Mouse (Mus musculus) thymus, postnatal 10 days (tissue): ENCODE data around the gene Hmgn1.
A peak's percentile ranks its signal among the peaks of the same experiment; 100 is the strongest.
"Not testable (repeated sequence)": the region's sequence is repeated elsewhere in the genome, so short reads cannot be mapped to it uniquely, and the experiment has no call there.

ENCODE experiments used
- DNase-seq, 2 experiments: peaks; one replicate each; pipeline ENCODE4 v3.0.0; 2021; ENCODE audit warnings: low spot score in 2 of 2

Hmgn1 gene

DNA sequence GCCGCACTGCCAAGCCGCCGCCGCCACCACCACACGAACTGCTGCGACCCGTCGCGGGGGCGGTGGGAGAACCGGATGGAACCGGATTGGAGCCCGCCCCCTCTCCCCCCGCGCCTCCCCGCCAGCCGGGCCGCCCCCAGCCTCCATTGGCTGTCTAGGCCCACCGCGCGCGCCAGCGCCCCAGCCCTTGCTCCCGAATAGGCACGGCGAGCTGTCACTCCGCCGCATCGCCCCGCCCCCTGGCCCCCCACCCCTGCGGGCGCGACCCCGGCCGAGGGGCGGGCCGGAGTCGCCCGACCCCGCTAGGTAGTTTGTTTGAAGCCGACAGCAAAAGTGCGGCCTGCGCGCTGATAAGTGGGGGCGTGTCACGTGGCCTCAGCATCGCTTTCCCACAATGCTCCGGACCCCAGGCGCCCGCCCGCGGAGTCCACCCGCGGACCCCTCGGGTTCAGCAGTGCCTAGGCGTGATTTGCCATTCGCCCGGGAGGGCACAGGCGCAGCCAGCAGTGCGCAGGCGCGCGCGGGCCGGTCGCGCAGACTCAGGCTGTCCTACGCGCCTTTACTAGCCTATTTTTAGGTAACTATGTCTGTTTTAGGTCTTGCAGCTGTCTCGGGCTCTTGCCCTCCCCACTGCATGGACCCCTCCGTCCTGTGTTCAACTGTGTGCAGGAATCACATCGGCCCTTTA lies at the start of gene Hmgn1:
Gene Hmgn1 (minus strand): TSS at position 73 of the 688 bp plus-strand sequence.
- DNase-seq, result peak; percentile 93 to 94

DNA sequence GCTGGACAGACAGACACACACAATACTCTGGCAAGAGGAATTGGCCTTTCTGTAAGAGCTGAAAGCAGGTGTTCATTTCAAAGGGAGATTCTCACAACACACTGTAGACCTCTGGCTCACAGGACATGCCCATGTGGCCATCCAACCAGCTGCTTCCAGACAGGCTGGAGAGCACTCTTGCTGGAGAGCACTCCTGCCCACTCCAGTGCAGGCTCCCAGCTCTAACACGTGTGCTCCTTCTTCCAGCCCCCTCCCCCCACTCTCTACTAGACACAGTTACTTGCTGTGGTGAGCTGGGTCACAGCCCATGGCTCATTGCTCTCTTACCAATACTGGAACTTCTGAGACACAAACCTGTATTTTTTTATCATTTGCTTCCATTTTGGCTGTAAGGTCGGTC lies 47.9 kb upstream of the Hmgn1 start:
- DNase-seq, result no peak

DNA sequence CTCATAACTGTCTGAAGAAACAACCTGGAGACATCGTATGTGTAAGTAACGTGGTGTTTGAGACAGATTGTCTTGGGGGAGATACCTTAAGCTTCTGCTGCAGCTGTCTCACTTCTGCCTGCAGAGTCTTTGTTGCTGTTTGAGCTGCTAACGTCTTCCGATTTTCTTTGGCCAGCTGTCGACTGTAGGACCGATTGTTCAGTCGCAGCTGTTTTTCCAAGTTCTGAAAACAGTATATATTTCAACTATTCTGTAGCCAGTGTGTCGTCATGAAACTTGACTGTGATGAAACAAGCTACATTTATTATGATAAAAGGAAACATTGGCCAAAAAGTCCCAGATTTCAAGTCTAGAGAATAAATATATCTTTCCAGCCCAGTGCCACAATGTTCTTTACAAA lies 46.1 kb upstream of the Hmgn1 start:
- no peak for DNase-seq

DNA sequence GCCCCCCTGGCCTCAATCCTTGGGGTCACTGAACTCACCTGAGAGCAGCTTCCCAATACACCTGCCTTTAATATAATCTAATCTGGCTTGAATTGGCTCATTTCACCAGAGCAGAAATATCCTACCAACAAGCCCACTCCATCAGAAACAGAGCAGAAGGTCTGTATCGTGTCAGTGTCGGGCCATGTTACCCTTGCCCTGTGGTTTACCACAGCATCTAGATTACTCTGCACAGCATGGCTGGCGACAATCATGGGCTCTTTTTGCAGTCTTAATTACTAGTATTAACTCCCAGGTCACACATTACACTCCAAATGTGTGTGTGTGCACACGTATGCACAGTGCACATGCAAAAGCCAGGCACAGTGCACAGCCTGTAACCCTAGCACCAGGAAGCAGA lies 41.3 kb upstream of the Hmgn1 start:
- no peak for DNase-seq

DNA sequence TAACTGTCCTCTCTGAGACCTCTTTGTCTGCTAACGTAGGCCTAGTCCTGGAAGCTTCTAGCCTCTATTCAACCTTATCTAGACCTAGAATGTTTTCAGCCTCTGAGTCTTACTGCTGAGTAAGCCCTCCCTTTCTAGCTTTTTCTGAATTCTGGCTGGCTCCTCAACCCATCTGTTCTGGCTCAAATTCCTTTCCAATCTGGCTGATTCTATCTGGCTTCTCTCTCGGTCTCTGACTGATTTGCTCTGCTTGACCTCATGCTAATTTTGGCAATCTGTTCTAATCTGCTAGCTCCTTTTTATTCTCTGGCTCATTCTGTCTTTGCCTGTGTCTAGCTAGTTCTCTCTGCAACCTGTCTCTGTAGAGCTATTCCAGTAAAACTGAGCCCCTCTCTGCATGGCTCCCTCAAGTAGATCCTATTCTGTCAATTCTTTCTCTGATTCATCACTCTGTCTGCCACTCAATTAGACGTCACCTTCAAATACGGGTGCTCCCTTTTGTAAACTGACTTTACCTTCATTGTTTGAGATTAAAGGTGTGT lies 38.3 kb upstream of the Hmgn1 start:
- no peak for DNase-seq

DNA sequence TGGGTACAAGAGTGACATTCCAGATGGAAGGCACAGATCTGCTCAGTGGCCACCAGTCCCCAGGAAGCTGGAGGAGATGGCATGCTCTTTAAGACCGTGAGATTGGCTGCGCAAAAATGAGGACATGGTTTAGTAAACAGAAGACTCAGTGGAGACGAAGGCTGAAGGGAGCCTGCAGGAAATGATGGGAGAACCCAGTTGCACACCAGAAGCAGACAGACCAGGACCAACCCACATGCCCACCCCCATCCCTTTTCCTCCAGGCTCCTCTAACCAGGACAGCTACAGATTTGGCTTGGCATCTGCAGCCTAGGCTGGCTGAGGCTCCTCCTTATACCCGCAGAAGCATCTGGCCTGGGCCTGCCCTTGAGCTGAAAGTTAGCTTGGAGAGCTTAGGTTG lies 33.8 kb upstream of the Hmgn1 start:
- DNase-seq, result no peak

DNA sequence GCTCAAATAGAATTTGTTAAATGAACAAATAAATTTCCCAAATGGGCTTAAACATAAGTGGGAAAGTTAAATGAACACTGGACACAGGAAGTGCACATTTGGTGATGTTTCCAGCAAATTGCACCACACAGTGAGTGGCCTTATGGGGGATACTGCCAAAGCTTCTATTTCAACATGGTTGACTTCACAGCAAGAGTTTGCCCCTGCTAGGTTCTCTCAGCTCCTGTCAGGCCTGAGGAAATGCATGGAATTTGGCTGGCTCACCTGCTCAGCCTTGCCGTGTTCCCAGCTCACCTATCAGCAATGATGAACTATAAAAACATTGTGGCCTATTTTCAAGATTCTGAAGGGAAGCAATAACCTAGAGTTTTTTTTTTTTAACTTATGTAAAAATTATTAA lies 33.4 kb upstream of the Hmgn1 start:
- DNase-seq, result no peak

DNA sequence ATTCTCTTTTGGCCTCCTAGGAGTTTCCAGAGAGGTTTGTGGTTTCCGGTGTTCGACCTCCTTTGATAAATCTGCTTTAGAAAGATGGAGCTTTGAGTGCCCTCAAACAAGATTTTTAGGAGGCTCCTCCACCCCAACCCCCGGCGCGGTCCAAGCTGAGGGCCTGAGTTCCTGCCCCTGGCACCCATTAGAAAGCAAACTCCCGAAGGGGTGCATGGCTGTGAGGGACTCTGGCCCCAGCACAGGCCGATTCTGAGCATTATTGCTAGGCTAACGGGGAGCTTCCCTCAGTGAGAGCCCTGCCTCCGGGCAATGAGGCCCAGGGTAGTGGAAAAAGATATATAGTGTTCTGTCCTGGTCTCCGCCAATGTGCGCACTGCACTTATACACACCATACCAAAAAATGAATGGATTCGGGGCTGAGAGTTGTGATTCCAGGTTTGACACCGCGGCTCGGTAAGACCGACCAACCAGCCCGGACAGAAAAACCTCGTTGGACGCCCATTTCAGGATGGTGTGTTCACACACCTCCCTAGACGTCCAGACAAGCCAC lies 32.3 kb upstream of the Hmgn1 start:
- no peak for DNase-seq

DNA sequence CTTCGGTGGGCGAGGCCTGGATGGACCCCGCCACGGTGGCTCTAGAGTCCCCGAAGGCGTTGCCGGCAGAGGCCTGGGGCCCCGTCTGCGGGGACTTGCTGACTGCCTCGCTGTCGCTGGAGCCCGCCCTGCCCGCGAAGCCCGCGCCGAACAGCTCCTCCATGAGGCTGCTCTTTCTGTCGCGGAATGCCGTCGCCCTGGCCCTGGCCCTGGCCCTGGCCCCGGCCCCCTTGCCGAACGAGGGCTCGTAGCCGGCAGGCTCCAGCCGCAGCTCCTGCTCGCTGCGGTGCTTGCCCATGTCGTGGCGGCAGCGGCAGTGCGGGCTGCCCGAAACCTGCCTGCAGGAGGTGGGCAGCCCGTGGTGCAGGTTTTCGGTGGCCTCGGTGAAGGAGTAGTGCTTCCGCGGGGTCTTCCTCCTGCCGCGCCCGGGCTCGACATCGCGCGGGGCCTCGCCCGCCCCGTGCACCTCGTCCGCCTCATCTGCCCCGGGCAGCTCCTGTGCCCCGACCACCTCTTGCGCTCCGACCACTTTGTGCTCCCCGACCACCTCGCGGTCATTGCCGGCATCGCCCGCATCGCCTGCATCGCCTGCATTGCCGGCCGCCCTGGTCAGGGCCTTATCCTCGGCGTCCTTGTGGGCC lies 31.7 kb upstream of the Hmgn1 start:
- peak; percentile 33 to 62 for DNase-seq

DNA sequence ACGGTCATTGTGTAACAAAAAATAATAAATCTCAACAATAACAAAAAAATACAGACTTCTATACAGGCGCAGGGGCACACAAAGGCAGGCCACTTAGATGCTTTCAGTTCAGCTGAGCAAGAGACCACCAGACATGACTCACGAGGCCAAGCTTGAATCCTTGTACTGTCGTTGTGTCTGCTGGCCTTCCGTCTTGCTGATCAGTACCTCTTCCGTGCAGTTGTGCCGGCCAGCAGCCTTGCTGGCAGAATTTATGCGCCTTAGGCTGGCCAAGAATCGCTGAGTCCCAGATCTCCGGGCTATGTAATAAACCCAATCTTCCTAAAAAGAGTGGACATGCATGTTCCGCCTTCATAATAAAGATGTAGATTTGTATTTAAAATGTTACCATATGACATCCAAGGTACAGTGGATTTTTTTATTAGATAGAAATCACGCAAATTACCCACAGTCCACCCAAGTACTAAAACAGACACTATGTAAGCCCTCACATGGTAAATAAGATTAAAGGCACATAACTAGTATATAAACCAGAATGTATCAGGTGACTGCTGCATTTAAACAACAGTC lies 31.1 kb upstream of the Hmgn1 start:
- no peak for DNase-seq

DNA sequence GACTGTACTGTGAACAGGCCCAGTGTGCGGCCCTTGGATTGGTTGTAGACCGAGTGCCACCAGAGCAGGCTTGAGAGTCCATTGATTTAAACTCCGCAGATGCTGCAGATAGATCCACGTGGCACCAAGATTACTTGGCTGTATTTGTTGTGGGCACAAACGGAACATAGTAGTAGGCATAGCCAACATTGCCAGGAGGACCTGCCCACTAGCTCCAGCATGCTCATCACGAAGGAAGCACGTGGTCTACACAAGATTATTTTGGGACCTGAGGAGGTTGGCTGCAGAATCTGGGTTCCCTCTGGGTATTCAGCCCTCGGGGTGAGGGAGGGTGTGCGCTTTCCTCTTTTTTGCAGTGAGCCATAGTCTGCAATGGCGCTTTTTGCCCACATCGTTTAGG lies 29.6 kb upstream of the Hmgn1 start:
- DNase-seq, result no peak

DNA sequence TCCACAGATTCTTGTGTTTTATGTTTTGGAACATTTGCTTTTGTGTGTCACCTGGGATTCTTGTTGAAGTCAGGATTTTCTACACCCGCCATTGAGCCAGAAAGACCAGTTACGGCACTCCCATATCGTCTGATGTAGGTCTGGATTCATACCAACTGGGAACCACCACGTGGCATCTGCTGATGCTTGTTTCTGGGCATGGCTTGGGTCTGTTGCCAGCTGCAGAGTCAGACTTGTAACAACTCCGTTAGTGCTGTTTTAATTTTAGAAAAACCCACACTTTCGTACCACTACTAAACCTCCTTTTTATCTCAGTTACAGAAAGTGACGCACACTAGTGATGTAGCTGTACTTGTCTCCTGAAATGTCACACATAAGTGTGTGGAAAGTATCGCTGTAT lies 28.5 kb upstream of the Hmgn1 start:
- no peak for DNase-seq

DNA sequence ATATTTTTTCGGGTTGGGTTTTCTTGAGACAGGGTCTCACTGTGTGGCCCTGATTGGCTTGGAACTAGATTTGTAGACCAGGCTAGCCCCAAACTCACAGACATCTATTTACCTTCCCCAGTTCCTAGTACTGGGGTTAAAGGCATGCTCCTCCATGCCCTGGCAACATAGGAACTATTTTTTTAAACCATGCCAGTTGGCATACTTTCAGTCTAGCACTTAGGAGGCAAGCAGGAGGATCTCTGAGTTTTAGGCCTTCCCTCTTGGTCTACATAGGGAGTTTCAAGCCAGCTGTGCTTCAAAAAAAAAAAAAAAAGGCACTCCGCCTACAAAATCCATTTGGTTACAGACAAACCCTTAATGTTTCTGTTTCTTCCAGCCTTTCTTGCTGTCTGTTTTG lies 26.9 kb upstream of the Hmgn1 start:
- no peak for DNase-seq

DNA sequence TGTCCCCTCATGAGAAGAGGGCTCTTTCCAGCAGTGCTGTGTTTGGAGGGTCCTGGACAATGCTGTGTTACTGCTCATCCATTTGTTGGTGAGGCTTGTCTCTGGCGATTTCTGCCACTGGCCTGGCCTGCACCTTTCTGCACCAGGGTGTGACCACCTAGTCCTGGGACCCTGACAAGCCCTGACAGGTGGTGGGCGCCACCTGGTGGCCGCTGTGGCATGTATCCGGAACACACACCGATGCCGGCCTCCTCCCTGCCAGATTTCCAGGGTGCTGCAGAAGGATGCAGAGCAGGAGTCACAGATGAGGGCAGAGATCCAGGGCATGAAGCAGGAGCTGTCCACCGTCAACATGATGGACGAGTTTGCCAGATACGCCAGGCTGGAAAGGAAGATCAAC lies 24.0 kb upstream of the Hmgn1 start:
- peak; percentile 48 to 84 for DNase-seq

DNA sequence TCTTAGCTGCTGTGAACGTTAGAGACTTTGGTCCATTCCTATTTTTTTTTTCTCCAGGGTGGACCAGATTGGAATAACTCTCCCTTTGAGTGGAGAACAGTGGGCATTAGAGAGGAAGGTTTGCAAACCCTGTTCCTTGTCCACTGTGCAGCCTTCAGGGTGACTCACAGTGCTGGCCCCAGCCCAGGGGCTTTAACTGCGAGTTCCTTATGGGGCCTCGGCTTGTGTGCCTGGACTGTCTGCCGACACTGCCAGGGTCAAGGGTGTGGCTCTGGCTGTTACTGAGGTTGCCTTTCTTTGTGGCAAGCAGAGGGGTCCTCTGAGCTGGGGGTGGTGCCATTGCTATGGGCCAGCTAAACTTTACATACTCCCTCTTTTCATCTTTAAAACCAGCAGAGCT lies 23.5 kb upstream of the Hmgn1 start:
- DNase-seq, result no peak

DNA sequence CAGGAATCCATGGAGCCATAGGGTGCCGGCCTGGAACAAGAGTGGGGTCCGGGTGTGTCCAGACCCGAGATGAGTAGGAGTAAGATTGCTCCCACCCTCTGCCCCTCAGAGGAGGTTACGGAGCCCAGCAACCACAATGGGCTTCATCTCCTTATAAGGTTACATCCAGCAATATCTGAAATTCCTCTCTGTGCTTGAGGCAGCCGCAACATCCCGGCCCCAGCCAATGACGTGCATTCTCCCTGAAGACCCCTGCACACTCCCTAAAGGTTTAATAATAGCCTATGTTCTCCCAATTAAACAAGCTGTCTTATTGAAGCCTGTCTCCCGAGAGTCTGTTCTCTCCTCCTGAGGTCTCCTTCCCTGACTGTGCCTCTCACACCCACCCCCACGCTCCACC lies 21.8 kb upstream of the Hmgn1 start:
- no peak for DNase-seq

DNA sequence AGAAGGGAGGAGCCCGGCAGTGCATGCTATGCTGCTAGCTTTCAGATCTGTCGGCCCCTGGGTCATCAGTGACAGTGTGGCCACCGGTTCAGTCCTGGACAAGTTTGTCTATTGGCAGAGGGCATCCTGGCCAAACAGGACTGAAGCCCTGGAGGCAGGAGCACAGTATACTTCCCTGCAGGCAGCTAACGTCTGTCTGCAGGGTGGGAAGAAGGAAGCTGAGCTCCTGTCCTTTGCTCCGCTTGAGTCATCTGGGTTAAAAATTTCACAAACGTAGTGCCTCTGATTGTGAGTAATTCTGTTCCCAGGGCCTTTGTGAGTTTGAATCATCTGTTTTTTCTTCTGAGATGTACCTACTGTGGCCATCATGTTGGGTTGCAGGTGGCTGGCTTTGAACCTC lies 21.3 kb upstream of the Hmgn1 start:
- no peak for DNase-seq

DNA sequence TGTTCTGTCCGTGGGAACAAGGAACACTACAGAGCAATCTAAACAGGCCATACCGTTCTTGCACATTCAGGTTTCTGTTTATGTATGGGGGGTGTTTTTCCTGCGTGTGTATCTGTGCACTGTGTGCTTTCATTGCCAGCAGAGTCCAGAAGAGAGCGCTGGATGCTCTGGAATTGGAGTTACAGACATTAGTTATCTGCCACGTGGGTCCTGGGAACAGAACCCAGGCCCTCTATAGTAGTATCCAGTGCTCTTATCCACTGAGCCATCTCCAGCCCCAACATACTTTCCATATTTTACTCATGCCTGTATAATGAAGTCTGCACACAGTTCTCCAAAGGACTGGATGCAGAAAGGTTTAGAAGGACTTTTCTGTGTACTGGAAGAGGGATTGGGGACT lies 18.3 kb upstream of the Hmgn1 start:
- DNase-seq, result no peak

DNA sequence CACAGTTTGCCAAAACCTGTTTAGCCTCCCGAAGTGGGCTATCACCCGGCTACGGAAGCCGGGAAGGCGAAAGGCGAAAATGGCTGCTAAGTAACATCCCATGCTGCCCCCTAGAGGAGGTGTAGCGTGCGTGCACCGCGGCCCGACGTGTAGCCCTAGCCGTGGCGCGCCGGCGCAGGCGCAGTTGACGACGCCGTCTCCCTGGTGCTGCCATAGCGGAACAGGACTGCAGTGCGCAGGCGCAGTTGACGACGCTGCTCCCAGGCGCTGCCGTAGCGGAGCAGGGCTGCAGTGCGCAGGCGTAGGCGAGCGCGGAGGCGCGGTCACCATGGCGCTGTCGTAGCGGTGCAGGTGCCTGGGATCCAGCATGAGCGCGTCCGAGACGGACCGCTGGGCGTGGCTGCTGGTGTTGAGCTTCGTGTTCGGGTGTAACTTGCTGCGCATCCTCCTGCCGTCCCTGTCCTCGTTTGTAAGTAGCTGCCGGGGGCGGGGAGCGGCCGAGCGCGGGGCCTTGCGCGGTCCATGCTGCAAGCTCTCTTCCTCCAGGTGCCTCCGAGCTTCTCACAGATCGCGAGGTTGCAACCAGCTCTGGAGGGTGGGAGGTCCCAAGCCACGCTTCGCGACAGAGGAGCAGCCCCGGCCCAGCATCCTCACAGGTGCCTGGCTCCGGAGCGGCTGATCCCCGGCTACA lies 17.7 kb upstream of the Hmgn1 start, which contains the start of gene Wrb:
Gene Wrb (plus strand): TSS at position 298 of the 691 bp plus-strand sequence.
- DNase-seq, result peak; percentile 99 to 100

DNA sequence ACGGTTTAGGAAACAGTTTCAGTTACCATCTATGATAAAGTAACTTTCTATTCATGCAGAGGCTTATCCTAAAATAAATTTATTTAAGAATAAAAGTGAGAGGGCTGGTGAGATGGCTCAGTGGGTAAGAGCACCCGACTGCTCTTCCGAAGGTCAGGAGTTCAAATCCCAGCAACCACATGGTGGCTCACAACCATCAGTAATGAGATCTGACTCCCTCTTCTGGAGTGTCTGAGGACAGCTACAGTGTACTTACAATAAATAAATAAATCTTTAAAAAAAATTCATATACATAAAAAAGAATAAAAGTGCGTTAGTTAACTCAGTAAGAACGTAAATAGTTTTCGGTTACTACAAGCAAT lies 17.2 kb upstream of the Hmgn1 start:
- not testable (repeated sequence) for DNase-seq

DNA sequence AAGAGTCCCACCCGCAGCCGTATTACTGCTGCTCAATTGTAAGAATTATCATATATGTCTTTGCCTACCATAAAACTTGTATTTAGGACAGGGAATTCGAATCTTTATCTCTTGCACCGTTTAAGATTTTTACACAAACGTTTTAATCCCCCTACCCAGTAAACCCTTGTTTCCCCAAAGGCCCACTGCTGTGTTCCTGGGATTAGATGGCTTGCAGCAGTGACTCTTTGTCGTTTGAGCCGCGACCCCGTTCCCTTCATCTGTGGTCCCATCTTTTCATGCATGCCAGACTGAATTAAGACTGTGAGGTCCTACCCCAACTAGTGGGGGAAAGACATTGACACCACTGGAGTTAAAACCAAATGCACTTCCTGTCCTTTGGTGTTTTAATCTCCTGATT lies 937 bp upstream of the Hmgn1 start:
- DNase-seq, result no peak

DNA sequence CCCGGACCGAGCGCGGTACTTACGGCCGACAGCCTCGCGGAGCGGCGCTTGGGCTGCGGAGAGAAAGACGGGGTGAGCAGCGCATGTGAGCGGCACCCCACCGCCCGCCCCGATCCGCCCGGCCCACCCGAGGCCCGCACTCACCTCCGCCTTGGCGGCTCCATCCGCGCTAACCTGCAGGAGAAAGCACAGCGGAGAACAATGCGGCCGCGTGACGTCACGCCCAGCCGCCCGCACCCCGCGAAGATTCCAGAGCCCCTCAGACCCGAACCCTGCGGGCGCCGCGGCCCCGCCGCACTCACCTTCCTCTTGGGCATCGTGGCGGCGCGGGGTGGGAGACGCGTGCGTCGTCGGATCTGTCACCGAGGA lies 257 bp downstream of the Hmgn1 start:
- no peak for DNase-seq
